Mouse (Mus musculus): Measurements from ENCODE around the gene Tmem163.

DNA sequence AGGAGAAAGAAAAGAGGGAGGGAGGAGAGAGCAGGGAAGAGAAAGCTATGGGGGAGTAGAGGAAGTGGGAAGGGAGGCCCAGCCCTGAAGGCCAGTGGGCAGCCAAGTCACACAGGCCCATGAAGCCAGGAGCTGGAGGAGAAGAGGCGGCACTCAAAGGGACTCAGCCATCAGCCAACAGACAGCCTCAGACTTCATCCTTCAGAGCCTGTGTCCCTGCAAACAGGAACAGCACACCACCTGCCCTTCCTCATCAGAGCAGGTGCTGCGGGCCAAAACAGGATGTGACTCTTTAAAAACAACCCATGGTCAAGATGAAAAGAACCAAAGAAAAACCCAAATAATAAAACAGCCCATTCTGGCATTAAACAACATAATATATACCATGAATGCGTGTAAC, 165.7 kb downstream of the Tmem163 start:
- no peak for TF ChIP-seq POLR2A (IDR thresholded peaks at IDR 0.05; ENCODE audit: borderline replicate concordance, extremely low read depth, insufficient read depth, insufficient read length, poor library complexity, severe bottlenecking)
- no peak for TF ChIP-seq CTCF (IDR thresholded peaks at IDR 0.05; ENCODE audit: borderline replicate concordance, extremely low read depth, insufficient read depth, insufficient read length)
